In genomic region chr10:32738989-32739388, GRCm38 (mm10) we compare ENCODE assay signal across 22 mouse cellular contexts.
DNase-seq lines count a peak whose midpoint lies in the region; ATAC-seq lines count a peak whose summit lies in the region.
"Had no signal": no experiment of that assay in that cellular context is flagged by ENCODE, and none has a peak within 500 bp of the region (broad histone marks: within the 10 kb centered on the region; RNA-seq: fewer than 3 reads in every experiment).

No protein-coding gene starts in this region.

- DNase-seq in frontal cortex, postnatal 25 days (ENCODE audit: low spot score in 2 of 2) = no peak
- peak; percentile 16 for DNase-seq in layer of hippocampus, adult 9-11 months
- DNase-seq in layer of hippocampus, postnatal 25 days (ENCODE audit: extremely low spot score in 1 of 2, low spot score in 1 of 2) = no peak
- peak; percentile 10 for DNase-seq in right cerebral cortex, adult 18-20 months
- no peak for DNase-seq in right cerebral cortex, adult 2 months (ENCODE audit: low spot score in 2 of 2)
- no peak for DNase-seq in lung, postnatal 10 days
- DNase-seq: adrenal gland, adult 8-10 months; adrenal gland, postnatal 14 days; adrenal gland, postnatal 36 days; B cell, adult 2 months; cerebellum, adult 11 months; cerebellum, adult 18-20 months; cerebellum, adult 8-10 months; cerebellum, adult 9-11 months; cerebellum, postnatal 14 days; cerebellum, postnatal 36 days; embryo, embryonic 11 days had no signal

- ATAC-seq in frontal cortex, adult (ENCODE audit: low TSS enrichment) = peak; percentile 94
- ATAC-seq: activated CD4-positive, CD25-positive, alpha-beta regulatory T cell, adult 4 months; CD4-positive, CD25-positive, alpha-beta regulatory T cell, adult 4 months; forebrain, embryonic 14.5 days; Patski had no signal

Comparison
In these comparisons a context has a peak if more than half of its experiments do, and no peak if none do; other contexts are left out.
1. DNase-seq: peak in layer of hippocampus, adult 9-11 months (single experiment) and right cerebral cortex, adult 18-20 months (single experiment); none in frontal cortex, postnatal 25 days (0 of 2), layer of hippocampus, postnatal 25 days (0 of 2), right cerebral cortex, adult 2 months (0 of 2) and lung, postnatal 10 days (single experiment).